Mouse (Mus musculus) hindbrain, embryonic 16.5 days (tissue): Measurements from ENCODE around the gene Trpc4ap. TPM values are rescaled to one million over a fixed set of nuclear protein-coding genes. Genes with fewer than 3 reads are reported as not detected.
A peak's percentile ranks its signal among the peaks of the same experiment; 100 is the strongest.
"Not testable (repeated sequence)": the region's sequence is repeated elsewhere in the genome, so short reads cannot be mapped to it uniquely, and the experiment has no call there.

Experiments used
- ATAC-seq: fragments of 200-750 bp; cut with Nextera tagmentation; 2 replicates; pipeline ENCODE4 v1.8.0; 2017; ENCODE audit warnings: moderate TSS enrichment, moderate library complexity
- H3K27ac ChIP-seq: fragments of 300-500 bp; sonication (generic); 2 replicates; pipeline ENCODE4 v1.5.1; 2014; ENCODE audit warnings: low read depth, mild to moderate bottlenecking, control low read depth, low read length, moderate library complexity
- H3K27me3 ChIP-seq: fragments of 300-500 bp; sonication (generic); replicated peaks from 2 replicates; pipeline ENCODE4 v1.6.1; 2014; ENCODE audit warnings: low read length; ENCODE audit not compliant: control insufficient read depth, insufficient read depth
- H3K36me3 ChIP-seq: fragments of 300-500 bp; sonication (generic); 2 replicates; pipeline ENCODE4 v1.6.1; 2014; ENCODE audit warnings: mild to moderate bottlenecking, low read length, moderate library complexity, mixed read lengths; ENCODE audit not compliant: control insufficient read depth, insufficient read depth
- H3K4me1 ChIP-seq: fragments of 300-500 bp; sonication (generic); 2 replicates; pipeline ENCODE4 v1.6.1; 2014; ENCODE audit warnings: low read depth, low read length; ENCODE audit not compliant: control insufficient read depth, insufficient read depth
- H3K4me2 ChIP-seq: fragments of 300-500 bp; sonication (generic); 2 replicates; pipeline ENCODE4 v1.6.1; 2014; ENCODE audit warnings: mild to moderate bottlenecking, low read length, control low read depth, moderate library complexity
- H3K4me3 ChIP-seq: fragments of 300-500 bp; sonication (generic); 2 replicates; pipeline ENCODE4 v1.5.1; 2014; ENCODE audit warnings: mild to moderate bottlenecking, low read length, control low read depth, moderate library complexity
- H3K9ac ChIP-seq: fragments of 300-500 bp; sonication (generic); 2 replicates; pipeline ENCODE4 v1.6.1; 2014; ENCODE audit warnings: low read depth, mild to moderate bottlenecking, control low read depth, low read length, moderate library complexity
- H3K9me3 ChIP-seq: fragments of 300-500 bp; sonication (generic); 2 replicates; pipeline ENCODE4 v1.6.1; 2014; ENCODE audit warnings: mild to moderate bottlenecking, low read length, moderate library complexity; ENCODE audit not compliant: control insufficient read depth
- WGBS: fragments of 180-500 bp; shearing (Covaris S2); extraction: QIAGEN DNeasy Blood & Tissue Kit; methylation state at CpG from one replicate; pipeline ENCODE4 v1.1.7; 2014; 5-methylcytosine and 5-hydroxymethylcytosine counted together
- polyA plus RNA-seq: library from polyadenylated mRNA; unstranded; fragments of >200 nt; fragmentation: Nextera tagmentation; extraction: Ambion mirVana; gene quantifications from 2 replicates; pipeline ENCODE4 v1.2.1, GENCODE M21; 2015

The Trpc4ap gene
- polyA plus RNA-seq, 1 experiment from 2014 or later, result 155 TPM

DNA sequence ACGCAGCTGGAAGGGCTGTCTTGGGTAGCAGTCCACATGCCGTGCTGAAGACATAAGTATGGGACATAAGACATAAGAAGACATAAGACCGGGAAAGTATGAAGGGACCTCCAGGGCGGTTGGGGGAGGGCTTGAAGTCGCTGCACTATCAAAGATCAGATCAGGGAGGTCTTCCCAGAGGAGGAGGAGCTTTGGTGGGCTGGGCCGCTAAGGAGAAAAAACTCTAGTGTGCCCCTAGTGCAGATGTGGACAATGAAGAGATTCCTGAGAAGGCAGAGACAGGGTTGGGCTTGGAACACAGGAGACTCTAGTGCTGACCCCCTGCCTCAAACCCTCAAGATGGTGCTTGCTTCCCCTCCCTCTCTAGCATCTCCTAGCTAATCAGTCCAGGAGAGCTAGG lies 75.2 kb downstream of the Trpc4ap start:
- no peak overlapping the region for H3K4me2 ChIP-seq

DNA sequence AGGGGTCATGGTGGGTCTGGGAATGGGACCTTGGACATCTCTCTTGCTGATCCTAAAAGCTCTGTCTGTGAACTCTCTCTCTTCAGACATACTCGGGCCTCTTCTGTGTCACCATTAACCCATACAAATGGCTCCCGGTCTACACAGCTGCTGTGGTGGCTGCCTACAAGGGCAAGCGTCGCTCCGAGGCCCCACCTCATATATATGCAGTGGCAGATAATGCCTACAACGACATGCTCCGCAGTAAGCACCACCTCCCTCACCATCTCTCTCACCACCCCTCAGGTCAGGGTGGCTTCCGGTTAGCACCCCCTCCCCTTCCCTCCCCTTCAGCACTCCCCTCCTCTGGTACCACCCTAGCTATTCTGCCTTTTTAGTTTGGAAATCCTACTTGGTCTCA lies 78.2 kb downstream of the Trpc4ap start:
- Histone ChIP-seq H3K4me2 (peak overlapping the region; percentile 60), H3K36me3 (no peaks in the 10 kb centered on the region), H3K9ac (no peak overlapping the region), H3K27me3 (no peaks in the 10 kb centered on the region; the same call in 1 of the 2 replicates), H3K4me3 (peak overlapping the region; percentile 32), H3K27ac (no peak overlapping the region), H3K4me1 (peaks cover 5% of the 10 kb centered on the region; the same call in 1 of the 2 replicates), H3K9me3 (no peaks in the 10 kb centered on the region)
- 68% methylated on average over 8 of the region's 8 CpGs for WGBS
- ATAC-seq, result peak; percentile 9; the same call in 1 of the 2 replicates

More for the DNA sequence above, 75.2 kb downstream of the Trpc4ap start:
- no peak overlapping the region for H3K9ac ChIP-seq
- no peak overlapping the region for H3K27ac ChIP-seq
- no peak overlapping the region for H3K4me3 ChIP-seq
- no peak for ATAC-seq
- no peaks in the 10 kb centered on the region for H3K36me3 ChIP-seq
- H3K9me3 ChIP-seq, result no peaks in the 10 kb centered on the region
- H3K27me3 ChIP-seq, result no peaks in the 10 kb centered on the region; the same call in 1 of the 2 replicates
- 62% methylated on average over 6 of the region's 6 CpGs for WGBS
- H3K4me1 ChIP-seq, result peaks cover 5% of the 10 kb centered on the region; the same call in 1 of the 2 replicates

DNA sequence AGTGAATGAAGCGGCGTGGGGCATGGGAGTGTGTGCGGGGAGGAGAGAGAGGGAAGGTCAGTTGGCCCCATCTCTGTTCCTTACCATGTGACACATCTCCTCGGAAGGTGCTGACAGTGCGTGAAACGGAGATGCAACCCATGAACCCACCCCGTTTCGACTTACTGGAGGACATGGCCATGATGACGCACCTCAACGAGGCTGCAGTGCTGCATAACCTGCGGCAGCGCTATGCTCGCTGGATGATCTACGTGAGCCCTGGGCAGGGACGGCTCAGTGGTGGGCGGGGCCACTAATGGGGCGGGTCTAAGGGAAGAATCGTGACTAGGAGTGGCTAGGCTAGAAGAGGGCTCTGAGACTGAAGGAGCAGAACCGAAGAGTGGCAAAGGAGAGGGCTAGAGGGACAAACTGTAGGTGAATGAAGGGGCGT lies 78.8 kb downstream of the Trpc4ap start:
- peak overlapping the region; percentile 48 for H3K9ac ChIP-seq
- peak; percentile 87 for ATAC-seq
- WGBS, result 7% methylated on average over 20 of the region's 20 CpGs

DNA sequence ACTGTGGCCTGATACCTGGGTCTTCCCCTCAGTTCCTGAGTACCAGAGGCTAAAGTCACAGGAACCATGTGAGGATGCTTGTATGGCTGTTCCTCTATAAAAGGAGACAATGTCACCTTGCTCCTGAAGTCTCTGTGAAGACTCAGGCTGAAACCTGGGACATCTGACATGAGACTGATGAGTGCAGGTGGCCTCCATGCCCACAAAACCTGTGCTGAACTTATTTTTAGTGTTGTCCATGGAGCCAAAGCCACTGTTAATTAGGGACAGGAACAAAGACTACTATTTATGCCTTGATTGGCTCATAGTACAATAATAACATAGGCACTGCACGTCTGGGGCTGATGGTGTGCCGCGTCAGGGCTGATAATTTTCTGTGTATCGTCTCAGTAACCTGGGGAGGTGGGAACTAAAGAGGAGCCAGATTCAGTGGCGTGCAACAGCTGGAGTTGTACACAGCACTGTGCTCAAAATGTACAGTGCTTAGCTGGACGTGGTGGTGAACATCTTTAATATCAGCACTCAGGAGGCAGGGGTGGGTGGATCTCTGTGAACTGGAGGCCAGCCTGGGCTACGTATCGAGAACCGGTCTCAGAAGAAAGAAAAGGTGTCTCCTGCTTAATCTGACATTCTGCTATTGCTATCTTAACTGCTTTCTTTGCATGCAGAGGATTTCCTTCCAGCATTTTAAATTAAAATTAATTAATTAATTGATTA lies 80.2 kb downstream of the Trpc4ap start:
- WGBS, result 87% methylated on average over 9 of the region's 9 CpGs
- H3K27me3 ChIP-seq, result no peaks in the 10 kb centered on the region; the same call in 1 of the 2 replicates
- no peak overlapping the region for H3K27ac ChIP-seq
- H3K4me2 ChIP-seq, result no peak overlapping the region
- H3K9ac ChIP-seq, result no peak overlapping the region
- H3K4me1 ChIP-seq, result peaks cover 5% of the 10 kb centered on the region; the same call in 1 of the 2 replicates
- no peak overlapping the region for H3K4me3 ChIP-seq
- H3K9me3 ChIP-seq, result no peaks in the 10 kb centered on the region
- H3K36me3 ChIP-seq, result no peaks in the 10 kb centered on the region
- ATAC-seq, result no peak

More for the DNA sequence above, 78.8 kb downstream of the Trpc4ap start:
- Histone ChIP-seq H3K9me3 (no peaks in the 10 kb centered on the region), H3K27ac (no peak overlapping the region), H3K27me3 (no peaks in the 10 kb centered on the region; the same call in 1 of the 2 replicates), H3K4me3 (peak overlapping the region; percentile 32), H3K36me3 (no peaks in the 10 kb centered on the region), H3K4me2 (peak overlapping the region; percentile 60), H3K4me1 (peaks cover 5% of the 10 kb centered on the region; the same call in 1 of the 2 replicates)

DNA sequence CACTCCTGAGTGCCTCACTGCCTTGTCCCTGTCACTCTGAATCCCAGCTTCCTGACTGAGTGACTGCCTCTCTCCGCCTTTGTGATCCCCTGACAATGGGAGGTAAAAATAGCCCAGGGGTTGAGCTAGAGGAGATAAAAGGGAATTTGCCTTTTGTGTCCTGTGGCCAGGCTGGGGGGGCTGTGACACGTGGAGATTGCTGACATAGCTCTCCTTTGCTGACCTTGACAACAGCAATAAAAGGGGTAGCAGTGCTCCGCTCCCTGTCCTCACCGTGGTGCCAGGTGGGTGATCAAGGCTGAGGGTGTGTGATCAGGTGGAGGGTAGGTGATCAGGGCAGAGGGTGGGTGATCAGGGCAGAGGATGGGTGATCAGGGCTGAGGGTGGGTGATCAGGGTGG lies 81.2 kb downstream of the Trpc4ap start, which contains the start of gene Myh7b:
Myh7b (plus strand) TSS at position 235 of the 400 bp plus-strand sequence.
- no peak for ATAC-seq
- Histone ChIP-seq H3K27me3 (no peaks in the 10 kb centered on the region; the same call in 1 of the 2 replicates), H3K4me3 (no peak within 1 kb of the TSS), H3K36me3 (no peaks in the 10 kb centered on the region), H3K4me1 (peaks cover 5% of the 10 kb centered on the region; the same call in 1 of the 2 replicates), H3K27ac (no peak within 1 kb of the TSS), H3K4me2 (no peak within 1 kb of the TSS), H3K9me3 (no peaks in the 10 kb centered on the region), H3K9ac (no peak within 1 kb of the TSS)
- 36% methylated on average over 4 of the region's 4 CpGs for WGBS

DNA sequence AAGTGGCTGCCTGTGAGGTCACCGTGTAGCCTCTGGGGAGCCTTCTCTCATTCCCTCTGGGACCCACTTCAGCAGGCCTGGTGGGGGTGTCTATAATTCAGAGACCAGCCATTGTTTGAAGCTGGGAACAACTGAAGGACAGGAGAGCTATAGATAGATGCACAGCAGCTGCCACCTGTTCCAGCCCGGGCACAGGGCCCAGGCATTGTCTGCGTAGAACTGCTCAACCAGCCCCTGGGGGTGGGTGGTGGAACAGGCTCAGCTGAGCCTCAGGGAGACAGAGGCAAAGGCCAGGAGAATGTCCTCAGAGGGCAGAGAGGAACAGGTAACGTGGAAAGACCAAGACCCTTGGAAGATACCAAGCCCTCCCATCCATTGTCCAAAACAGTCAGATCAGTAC lies 85.8 kb downstream of the Trpc4ap start:
- WGBS, result 74% methylated on average over 4 of the region's 4 CpGs
- ATAC-seq, result no peak
- no peak overlapping the region for H3K4me3 ChIP-seq
- no peaks in the 10 kb centered on the region for H3K27me3 ChIP-seq
- H3K9me3 ChIP-seq, result no peaks in the 10 kb centered on the region
- H3K27ac ChIP-seq, result no peak overlapping the region
- H3K4me2 ChIP-seq, result no peak overlapping the region
- no peak overlapping the region for H3K9ac ChIP-seq
- no peaks in the 10 kb centered on the region for H3K4me1 ChIP-seq
- H3K36me3 ChIP-seq, result no peaks in the 10 kb centered on the region

DNA sequence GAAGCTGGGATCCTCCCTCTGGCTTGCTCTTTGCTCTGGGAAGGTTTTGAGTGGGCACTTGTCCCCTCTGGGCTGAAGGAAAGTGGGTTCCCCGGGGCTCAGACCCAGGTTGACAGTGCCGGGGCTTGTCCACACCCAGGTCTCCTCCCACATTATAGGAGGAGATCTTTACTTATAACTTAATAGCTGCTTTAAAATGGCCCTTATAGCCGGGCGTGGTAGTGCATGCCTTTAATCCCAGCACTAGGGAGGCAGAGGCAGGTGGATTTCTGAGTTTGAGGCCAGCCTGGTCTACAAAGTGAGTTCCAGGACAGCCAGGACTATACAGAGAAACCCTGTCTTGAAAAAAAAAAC lies 87.0 kb downstream of the Trpc4ap start:
- H3K9me3 ChIP-seq, ATAC-seq, H3K36me3 ChIP-seq: not testable (repeated sequence)

DNA sequence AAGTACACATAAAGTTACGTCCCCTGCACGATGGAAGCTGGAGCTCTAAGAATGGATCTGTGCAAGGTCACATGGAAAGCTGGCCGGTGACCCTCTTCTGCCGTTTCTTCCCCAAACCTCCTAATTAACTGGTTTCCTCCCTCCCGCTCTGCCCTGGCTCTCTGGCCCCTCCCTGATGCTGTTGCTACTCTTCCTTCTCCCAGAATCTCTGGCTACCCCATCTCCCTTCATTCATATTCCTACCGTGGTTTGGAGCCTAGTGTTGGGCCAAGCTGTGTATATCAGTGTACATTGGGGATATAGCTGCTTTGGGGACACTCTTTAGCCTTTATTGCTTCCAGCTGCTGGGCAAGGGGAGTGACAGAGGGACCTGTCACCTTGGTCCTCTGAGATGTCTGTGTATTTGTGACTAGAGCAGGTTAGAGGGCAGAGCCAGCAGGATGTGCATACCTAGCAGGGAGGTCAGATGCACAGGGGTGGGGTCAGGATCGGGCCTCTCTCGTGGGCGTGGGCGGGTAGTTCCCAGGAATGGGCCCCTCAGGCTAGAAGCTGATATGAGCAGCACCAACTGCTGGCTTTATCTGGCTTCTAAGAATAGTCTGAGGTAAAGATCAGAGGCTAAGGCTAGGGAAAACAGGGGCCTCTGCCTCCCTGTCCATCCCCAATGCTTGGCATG lies 87.5 kb downstream of the Trpc4ap start:
- WGBS, result 60% methylated on average over 10 of the region's 10 CpGs
- no peak for ATAC-seq
- Histone ChIP-seq H3K4me3 (no peak overlapping the region), H3K27ac (no peak overlapping the region), H3K4me2 (no peak overlapping the region), H3K36me3 (no peaks in the 10 kb centered on the region), H3K9me3 (no peaks in the 10 kb centered on the region), H3K27me3 (no peaks in the 10 kb centered on the region), H3K9ac (no peak overlapping the region), H3K4me1 (no peaks in the 10 kb centered on the region)

More for the DNA sequence above, 87.0 kb downstream of the Trpc4ap start:
- not testable (repeated sequence) for H3K27ac ChIP-seq, H3K4me2 ChIP-seq, H3K27me3 ChIP-seq, H3K9ac ChIP-seq, H3K4me3 ChIP-seq, H3K4me1 ChIP-seq
- 77% methylated on average over 4 of the region's 4 CpGs for WGBS

DNA sequence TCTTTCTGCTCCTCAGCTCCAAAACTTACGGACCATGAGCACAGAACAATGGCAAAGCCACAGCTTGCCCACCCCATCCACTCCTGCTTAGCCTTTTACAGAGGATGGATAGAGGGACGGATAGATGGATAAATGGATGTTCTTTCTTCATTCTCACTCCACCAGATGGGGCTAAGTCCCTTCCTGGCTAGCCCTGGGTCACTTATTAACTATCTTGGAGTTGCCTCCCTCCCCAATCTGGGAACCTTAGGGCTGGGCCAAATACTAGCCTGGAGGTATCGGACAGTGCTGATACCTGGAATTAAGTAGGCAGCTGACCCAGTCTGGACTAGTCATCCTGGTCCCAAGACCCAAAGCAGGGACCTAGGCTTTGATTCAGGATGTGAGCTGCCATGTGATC lies 88.5 kb downstream of the Trpc4ap start:
- no peaks in the 10 kb centered on the region for H3K4me1 ChIP-seq
- no peak for ATAC-seq
- H3K27ac ChIP-seq, result no peak overlapping the region
- H3K9me3 ChIP-seq, result no peaks in the 10 kb centered on the region
- no peaks in the 10 kb centered on the region for H3K27me3 ChIP-seq
- WGBS, result 58% methylated on average over 3 of the region's 3 CpGs
- no peaks in the 10 kb centered on the region for H3K36me3 ChIP-seq
- H3K4me3 ChIP-seq, result no peak overlapping the region
- no peak overlapping the region for H3K4me2 ChIP-seq
- H3K9ac ChIP-seq, result no peak overlapping the region
